Mouse (Mus musculus) neural tube, embryonic 14.5 days (tissue): Measurements from ENCODE around the gene Krt23. TPM values are rescaled to one million over a fixed set of nuclear protein-coding genes. Genes with fewer than 3 reads are reported as not detected.

Source experiments
- ATAC-seq: fragments of 200-750 bp; cut with Nextera tagmentation; 2 replicates; pipeline ENCODE4 v1.8.0; 2017; ENCODE audit warnings: low read depth, mild to moderate bottlenecking, moderate TSS enrichment, moderate library complexity
- H3K27ac ChIP-seq: fragments of 300-500 bp; sonication (generic); 2 replicates; pipeline ENCODE4 v1.5.1; 2014; ENCODE audit warnings: low read depth, mild to moderate bottlenecking, control low read depth, low read length, moderate library complexity, mixed read lengths
- H3K27me3 ChIP-seq: fragments of 300-500 bp; sonication (generic); 2 replicates; pipeline ENCODE4 v1.6.1; 2014; ENCODE audit warnings: low read length; ENCODE audit not compliant: control insufficient read depth, insufficient read depth
- H3K36me3 ChIP-seq: fragments of 300-500 bp; sonication (generic); 2 replicates; pipeline ENCODE4 v1.6.1; 2014; ENCODE audit warnings: low read length, mixed read lengths; ENCODE audit not compliant: control insufficient read depth, insufficient read depth
- H3K4me1 ChIP-seq: fragments of 300-500 bp; sonication (generic); 2 replicates; pipeline ENCODE4 v1.6.1; 2014; ENCODE audit warnings: low read length; ENCODE audit not compliant: control insufficient read depth, insufficient read depth
- H3K4me2 ChIP-seq: fragments of 300-500 bp; sonication (generic); 2 replicates; pipeline ENCODE4 v1.6.1; 2014; ENCODE audit warnings: mild to moderate bottlenecking, low read depth, low read length, control low read depth
- H3K4me3 ChIP-seq: fragments of 300-500 bp; sonication (generic); 2 replicates; pipeline ENCODE4 v1.5.1; 2014; ENCODE audit warnings: low read depth, low read length, control low read depth, mixed read lengths
- H3K9ac ChIP-seq: fragments of 300-500 bp; sonication (generic); replicated peaks from 2 replicates; pipeline ENCODE4 v1.6.1; 2014; ENCODE audit warnings: low read depth, mild to moderate bottlenecking, control low read depth, low read length, mixed read lengths
- H3K9me3 ChIP-seq: fragments of 300-500 bp; sonication (generic); 2 replicates; pipeline ENCODE4 v1.6.1; 2016; ENCODE audit warnings: low read length; ENCODE audit not compliant: control insufficient read depth
- WGBS: fragments of 180-500 bp; shearing (Covaris S2); extraction: QIAGEN DNeasy Blood & Tissue Kit; methylation state at CpG from one replicate; pipeline ENCODE4 v1.1.7; 2014; 5-methylcytosine and 5-hydroxymethylcytosine counted together
- polyA plus RNA-seq: library from polyadenylated mRNA; unstranded; fragments of >200 nt; fragmentation: Nextera tagmentation; extraction: Ambion mirVana; gene quantifications from 2 replicates; pipeline ENCODE4 v1.2.1, GENCODE M21; 2014

Gene Krt23
- polyA plus RNA-seq, 1 experiment from 2014 or later = not detected

- Histone ChIP-seq H3K27me3 (no peaks in the 10 kb centered on the region), H3K9ac (no peak overlapping the region), H3K4me3 (no peak overlapping the region), H3K4me1 (no peaks in the 10 kb centered on the region), H3K9me3 (no peaks in the 10 kb centered on the region), H3K4me2 (no peak overlapping the region), H3K27ac (no peak overlapping the region), H3K36me3 (no peaks in the 10 kb centered on the region)
- 76% methylated on average over 4 of the region's 4 CpGs for WGBS
- ATAC-seq = no peak
Measured at GRCm38 (mm10) chr11:99490624-99491023, 2.3 kb downstream of the Krt23 start.

DNA sequence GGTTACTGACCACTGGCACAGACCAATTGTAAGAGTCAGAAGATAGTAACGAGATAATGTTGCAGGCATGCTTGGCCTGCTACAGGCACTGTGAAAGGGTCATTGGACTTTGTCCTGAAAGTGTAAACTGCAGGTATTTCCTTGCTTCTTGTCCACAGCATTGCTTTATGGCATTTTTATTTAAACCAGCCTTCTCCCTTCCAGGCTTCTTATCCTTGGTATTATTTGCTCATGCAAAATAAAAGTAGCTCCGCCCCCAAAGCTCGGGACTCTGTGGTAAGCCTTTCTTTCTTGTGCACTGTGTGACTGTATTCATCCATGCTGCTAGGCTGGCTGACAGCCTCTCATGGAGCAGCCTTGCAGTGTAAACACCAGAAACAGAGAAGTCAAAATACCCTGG lies 3.7 kb downstream of the Krt23 start:
- Histone ChIP-seq H3K9me3 (no peaks in the 10 kb centered on the region), H3K27ac (no peak overlapping the region), H3K9ac (no peak overlapping the region), H3K4me3 (no peak overlapping the region), H3K4me2 (no peak overlapping the region), H3K36me3 (no peaks in the 10 kb centered on the region), H3K4me1 (no peaks in the 10 kb centered on the region), H3K27me3 (no peaks in the 10 kb centered on the region)
- 58% methylated on average over 3 of the region's 3 CpGs for WGBS
- no peak for ATAC-seq

GRCm38 (mm10) chr11:99474981-99475380 lies 18.0 kb downstream of the Krt23 start:
- H3K27ac ChIP-seq = no peak overlapping the region
- ATAC-seq = no peak
- WGBS = 88% methylated on average over 3 of the region's 3 CpGs

GRCm38 (mm10) chr11:99473433-99473832 lies 19.5 kb downstream of the Krt23 start:
- Histone ChIP-seq H3K27ac (no peak overlapping the region), H3K4me1 (no peaks in the 10 kb centered on the region), H3K9me3 (no peaks in the 10 kb centered on the region), H3K27me3 (no peaks in the 10 kb centered on the region), H3K4me3 (no peak overlapping the region), H3K36me3 (no peaks in the 10 kb centered on the region), H3K4me2 (no peak overlapping the region), H3K9ac (no peak overlapping the region)
- no peak for ATAC-seq
- 84% methylated on average over 6 of the region's 6 CpGs for WGBS

More at GRCm38 (mm10) chr11:99474981-99475380, 18.0 kb downstream of the Krt23 start:
- no peak overlapping the region for H3K9ac ChIP-seq
- no peaks in the 10 kb centered on the region for H3K4me1 ChIP-seq
- no peaks in the 10 kb centered on the region for H3K27me3 ChIP-seq
- H3K4me3 ChIP-seq = no peak overlapping the region
- no peak overlapping the region for H3K4me2 ChIP-seq
- no peaks in the 10 kb centered on the region for H3K36me3 ChIP-seq
- no peaks in the 10 kb centered on the region for H3K9me3 ChIP-seq

GRCm38 (mm10) chr11:99472405-99472804 lies 20.5 kb downstream of the Krt23 start:
- H3K4me2 ChIP-seq = no peak overlapping the region
- H3K27ac ChIP-seq = no peak overlapping the region
- 92% methylated on average over 4 of the region's 4 CpGs for WGBS
- no peak overlapping the region for H3K9ac ChIP-seq
- no peak overlapping the region for H3K4me3 ChIP-seq
- H3K36me3 ChIP-seq = no peaks in the 10 kb centered on the region
- no peaks in the 10 kb centered on the region for H3K4me1 ChIP-seq
- H3K9me3 ChIP-seq = no peaks in the 10 kb centered on the region
- no peak for ATAC-seq
- no peaks in the 10 kb centered on the region for H3K27me3 ChIP-seq

DNA sequence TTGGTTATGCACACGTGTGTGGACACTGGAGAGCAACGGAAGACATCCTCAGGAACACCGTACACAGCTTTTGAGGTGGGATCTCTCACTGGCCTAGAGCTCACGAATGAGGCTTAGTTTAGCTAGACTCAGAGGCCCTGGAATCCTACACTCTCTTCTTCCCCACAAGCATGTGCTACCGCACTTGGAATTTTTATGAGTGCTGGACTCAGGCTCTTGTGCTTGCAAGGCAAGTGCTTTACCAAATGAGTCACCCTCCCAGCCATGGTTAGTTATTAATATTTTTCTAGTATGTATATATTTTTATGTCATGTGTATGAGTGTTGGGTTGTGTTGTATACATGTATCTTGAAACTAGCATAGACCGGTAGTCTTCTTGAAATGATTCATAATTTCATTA lies 21.0 kb downstream of the Krt23 start:
- H3K4me3 ChIP-seq = no peak overlapping the region
- H3K27me3 ChIP-seq = no peaks in the 10 kb centered on the region
- no peak overlapping the region for H3K9ac ChIP-seq
- H3K4me2 ChIP-seq = no peak overlapping the region
- no peak overlapping the region for H3K27ac ChIP-seq
- H3K4me1 ChIP-seq = no peaks in the 10 kb centered on the region
- H3K9me3 ChIP-seq = no peaks in the 10 kb centered on the region
- no peaks in the 10 kb centered on the region for H3K36me3 ChIP-seq
- 97% methylated on average over 6 of the region's 6 CpGs for WGBS
- ATAC-seq = no peak

DNA sequence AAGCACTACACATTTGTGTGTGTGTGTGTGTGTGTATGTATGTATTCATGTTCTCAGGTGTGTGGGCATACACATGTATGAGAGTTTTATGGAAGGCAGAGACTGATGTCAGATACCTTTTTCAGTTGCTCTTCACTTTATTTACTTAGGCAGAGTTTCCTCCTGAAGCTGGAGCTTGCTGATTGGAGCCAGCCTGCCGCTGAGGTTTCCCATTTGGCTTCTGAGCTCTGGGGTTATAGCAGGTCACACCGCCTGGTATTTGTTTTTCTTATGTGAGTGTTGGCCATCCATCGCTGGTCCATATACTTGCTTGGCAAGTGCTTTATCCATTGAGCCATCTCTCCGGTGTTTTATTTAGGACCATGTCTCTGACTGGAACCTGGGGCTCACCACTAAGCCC lies 23.7 kb downstream of the Krt23 start:
- H3K9me3 ChIP-seq = no peaks in the 10 kb centered on the region
- no peak overlapping the region for H3K27ac ChIP-seq
- H3K4me1 ChIP-seq = no peaks in the 10 kb centered on the region
- no peaks in the 10 kb centered on the region for H3K27me3 ChIP-seq
- WGBS = 90% methylated on average over 4 of the region's 4 CpGs
- no peak overlapping the region for H3K4me2 ChIP-seq
- ATAC-seq = no peak
- H3K4me3 ChIP-seq = no peak overlapping the region
- H3K36me3 ChIP-seq = no peaks in the 10 kb centered on the region
- no peak overlapping the region for H3K9ac ChIP-seq

- no peaks in the 10 kb centered on the region for H3K27me3 ChIP-seq
- no peaks in the 10 kb centered on the region for H3K9me3 ChIP-seq
- H3K4me1 ChIP-seq = no peaks in the 10 kb centered on the region
- ATAC-seq = no peak
- 92% methylated on average over 11 of the region's 11 CpGs for WGBS
- H3K36me3 ChIP-seq = no peaks in the 10 kb centered on the region
- no peak overlapping the region for H3K27ac ChIP-seq
- H3K9ac ChIP-seq = no peak overlapping the region
- no peak overlapping the region for H3K4me2 ChIP-seq
- H3K4me3 ChIP-seq = no peak overlapping the region
Measured at GRCm38 (mm10) chr11:99468566-99468965, 24.4 kb downstream of the Krt23 start.

DNA sequence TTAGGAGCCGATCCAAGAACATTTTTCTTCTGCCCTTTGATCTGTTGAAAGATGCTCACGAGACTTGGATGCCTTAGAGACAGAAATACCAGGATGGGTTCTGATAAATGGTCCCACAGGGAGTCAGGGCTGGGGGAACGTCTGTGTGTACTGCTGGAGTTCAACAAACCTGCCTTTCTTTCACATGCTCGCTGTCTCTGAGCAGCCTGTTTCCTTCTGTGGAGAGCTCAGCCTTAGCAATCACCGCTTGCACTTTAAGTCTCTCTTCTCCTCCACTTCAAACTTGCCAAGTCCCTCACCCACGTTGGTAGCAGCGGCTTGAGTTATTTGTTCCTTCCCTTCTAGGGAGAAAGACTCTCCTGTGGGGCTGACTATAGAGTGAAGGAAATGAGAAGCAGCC lies 26.6 kb downstream of the Krt23 start:
- Histone ChIP-seq H3K4me3 (no peak overlapping the region), H3K4me2 (no peak overlapping the region), H3K36me3 (no peaks in the 10 kb centered on the region), H3K4me1 (no peaks in the 10 kb centered on the region), H3K27me3 (no peaks in the 10 kb centered on the region), H3K9me3 (no peaks in the 10 kb centered on the region), H3K27ac (no peak overlapping the region), H3K9ac (no peak overlapping the region)
- WGBS = 36% methylated on average over 7 of the region's 7 CpGs
- no peak for ATAC-seq

DNA sequence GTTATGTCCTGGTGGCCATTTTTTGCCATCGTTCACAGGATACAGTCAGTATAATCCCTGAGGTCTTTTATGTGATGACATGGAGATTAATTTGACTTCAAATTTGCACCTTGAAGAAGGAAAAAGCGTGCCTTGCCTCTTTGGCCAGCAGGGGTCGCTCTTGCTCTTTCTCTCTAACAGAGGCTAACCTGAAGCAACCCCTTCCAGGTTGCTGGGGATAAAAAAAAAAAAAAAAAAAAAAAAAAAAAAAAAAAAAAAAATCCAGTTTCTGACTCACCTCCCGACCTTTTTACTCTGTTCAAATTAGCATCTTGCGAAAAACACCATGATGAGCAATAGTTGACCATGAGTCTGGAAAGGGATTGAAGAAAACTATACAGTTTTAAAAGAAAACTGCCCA lies 28.1 kb downstream of the Krt23 start:
- H3K4me2 ChIP-seq = no peak overlapping the region
- H3K27me3 ChIP-seq = no peaks in the 10 kb centered on the region
- WGBS = 6% methylated on average over 5 of the region's 5 CpGs
- no peaks in the 10 kb centered on the region for H3K36me3 ChIP-seq
- ATAC-seq = no peak
- H3K9ac ChIP-seq = no peak overlapping the region
- H3K9me3 ChIP-seq = no peaks in the 10 kb centered on the region
- no peak overlapping the region for H3K4me3 ChIP-seq
- no peak overlapping the region for H3K27ac ChIP-seq
- H3K4me1 ChIP-seq = no peaks in the 10 kb centered on the region
